Mouse (Mus musculus): Measurements from ENCODE around the gene Slc28a1. TPM values are rescaled to one million over a fixed set of nuclear protein-coding genes. Genes with fewer than 3 reads are reported as not detected.

The Slc28a1 gene
- 0.24 and 0.49 TPM in 2 replicates for polyA plus RNA-seq (2015; fragmentation: Nextera tagmentation; extraction: Ambion mirVana)

GRCm38 (mm10) chr7:81114555-81114954 lies at the start of gene Slc28a1:
TSS of gene Slc28a1 (plus strand) at chr7:81114799.
- no peak for DNase-seq (ENCODE audit: low spot score)

GRCm38 (mm10) chr7:81066714-81067113 lies 47.9 kb upstream of the Slc28a1 start:
- no peak for DNase-seq (ENCODE audit: low spot score)

DNA sequence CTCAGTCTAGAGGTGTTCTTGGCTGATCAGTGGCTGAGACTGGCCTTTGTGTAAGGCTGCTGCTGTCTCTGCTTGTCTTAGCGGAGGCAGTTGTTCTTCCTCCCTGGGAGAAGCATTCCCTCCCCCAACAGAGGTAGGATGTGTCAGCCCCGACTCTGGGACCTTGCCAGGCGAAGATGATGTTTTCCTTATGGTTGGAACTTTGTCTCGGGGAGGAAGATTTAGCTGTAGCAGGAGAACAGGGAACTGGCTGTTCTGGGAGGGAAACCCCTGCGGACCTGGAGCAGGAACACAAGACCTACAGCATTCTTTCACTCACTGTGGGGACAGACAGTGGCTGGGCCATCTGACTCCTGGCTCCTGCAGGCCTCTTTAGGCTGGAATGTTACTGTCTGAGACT lies 42.1 kb upstream of the Slc28a1 start:
- DNase-seq (ENCODE audit: low spot score): no peak

DNA sequence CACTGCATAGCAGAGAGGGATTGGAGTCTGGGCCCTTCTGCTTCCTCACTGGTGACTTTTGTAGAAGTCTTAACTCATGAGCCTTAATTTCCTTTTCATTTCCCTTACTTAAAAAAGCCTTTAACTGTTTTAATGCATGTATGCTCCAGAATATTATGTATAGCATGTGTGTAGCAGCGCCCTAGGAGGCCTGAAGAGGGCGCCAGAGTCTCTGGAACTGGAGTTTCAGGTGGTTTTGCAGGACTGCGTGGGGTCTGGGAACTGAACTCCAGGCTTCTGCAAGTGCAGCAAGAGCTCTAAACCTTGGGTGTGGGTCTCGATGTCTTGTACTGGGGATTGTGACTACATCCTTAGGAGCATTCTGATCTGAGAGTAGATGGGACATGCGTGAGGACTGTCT lies 41.3 kb upstream of the Slc28a1 start:
- DNase-seq (ENCODE audit: low spot score): no peak

DNA sequence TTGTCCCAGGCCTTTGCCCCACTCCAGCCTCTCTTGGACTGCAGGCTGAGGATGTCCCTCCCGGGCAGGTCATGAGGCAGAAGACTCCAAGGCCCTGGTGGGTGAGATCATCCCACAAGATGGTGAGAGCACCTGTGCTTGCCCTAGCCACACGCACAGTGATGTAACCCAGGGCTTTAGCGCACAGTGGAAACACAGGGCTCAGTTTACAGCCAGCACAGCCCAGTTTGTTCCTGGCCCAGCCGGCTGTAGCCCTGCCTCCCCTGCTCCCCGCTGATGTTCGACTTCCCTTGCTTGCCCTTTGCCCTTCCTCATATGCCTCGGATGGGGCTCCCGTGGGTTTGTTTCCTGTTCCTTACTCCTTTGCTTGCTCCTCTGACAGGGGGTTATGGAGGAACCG lies 40.1 kb upstream of the Slc28a1 start:
- peak; percentile 61 for DNase-seq (ENCODE audit: low spot score)

DNA sequence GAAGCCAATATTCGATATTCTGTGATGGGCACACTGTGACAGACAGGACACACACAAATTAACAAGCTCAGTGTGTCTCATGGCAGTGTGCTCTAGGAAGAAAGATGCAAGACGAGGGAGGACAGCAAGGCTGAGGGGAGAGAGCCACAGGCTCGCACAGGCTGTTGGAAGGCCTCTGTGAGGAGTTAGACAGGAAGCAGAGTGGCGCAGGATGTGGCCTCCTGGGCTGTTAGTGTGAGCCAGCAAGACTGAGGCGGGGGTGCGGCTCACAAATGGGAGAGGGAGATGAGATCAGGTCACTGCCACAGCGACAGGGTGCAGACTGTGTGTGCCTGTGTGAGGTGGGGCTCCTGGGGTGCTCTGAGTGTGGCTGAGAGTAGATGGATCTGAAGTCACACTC lies 39.3 kb upstream of the Slc28a1 start:
- DNase-seq (ENCODE audit: low spot score): peak; percentile 88

DNA sequence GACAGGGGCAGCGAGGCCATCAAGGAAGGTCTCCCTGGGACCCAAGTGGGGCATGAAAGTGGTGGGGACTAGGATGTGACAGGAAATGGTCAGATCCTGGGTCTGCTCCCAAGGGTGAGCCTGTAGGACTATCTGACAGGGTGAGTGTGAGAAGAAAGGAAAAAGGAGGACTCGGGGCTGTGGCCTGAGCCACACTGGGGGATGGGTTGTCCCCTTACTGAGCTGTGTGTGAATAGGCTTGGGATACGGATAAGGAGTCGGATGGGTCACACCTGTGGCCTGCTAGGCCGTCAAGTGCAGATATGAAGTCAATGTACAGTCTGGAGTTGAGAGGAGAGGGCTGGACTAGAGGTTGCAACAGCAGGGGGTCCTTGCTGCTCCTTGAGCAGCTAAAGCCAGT lies 38.9 kb upstream of the Slc28a1 start:
- no peak for DNase-seq (ENCODE audit: low spot score)

- DNase-seq (ENCODE audit: low spot score): no peak
These were observed 37.6 kb upstream of the Slc28a1 start for GRCm38 (mm10) chr7:81077009-81077408.

DNA sequence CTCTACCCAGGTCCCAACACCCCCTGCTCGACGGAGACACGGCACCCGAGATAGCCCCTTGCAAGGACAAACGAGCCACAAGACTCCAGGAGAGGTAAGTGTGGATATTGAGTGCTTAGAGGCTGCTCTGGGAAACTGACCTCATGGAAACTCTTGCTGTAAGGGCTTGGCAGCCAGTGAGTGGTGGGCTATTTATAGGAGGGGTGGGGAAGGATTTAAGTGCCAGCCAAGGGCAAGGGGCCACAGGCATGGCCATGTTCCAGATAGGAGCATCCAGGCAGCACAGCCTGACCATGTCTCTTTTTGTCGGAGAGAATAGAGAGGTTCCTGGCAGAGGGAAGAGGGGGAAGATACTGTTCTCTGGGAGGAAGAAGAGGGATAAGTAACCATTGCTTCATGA lies 35.9 kb upstream of the Slc28a1 start:
- no peak for DNase-seq (ENCODE audit: low spot score)

DNA sequence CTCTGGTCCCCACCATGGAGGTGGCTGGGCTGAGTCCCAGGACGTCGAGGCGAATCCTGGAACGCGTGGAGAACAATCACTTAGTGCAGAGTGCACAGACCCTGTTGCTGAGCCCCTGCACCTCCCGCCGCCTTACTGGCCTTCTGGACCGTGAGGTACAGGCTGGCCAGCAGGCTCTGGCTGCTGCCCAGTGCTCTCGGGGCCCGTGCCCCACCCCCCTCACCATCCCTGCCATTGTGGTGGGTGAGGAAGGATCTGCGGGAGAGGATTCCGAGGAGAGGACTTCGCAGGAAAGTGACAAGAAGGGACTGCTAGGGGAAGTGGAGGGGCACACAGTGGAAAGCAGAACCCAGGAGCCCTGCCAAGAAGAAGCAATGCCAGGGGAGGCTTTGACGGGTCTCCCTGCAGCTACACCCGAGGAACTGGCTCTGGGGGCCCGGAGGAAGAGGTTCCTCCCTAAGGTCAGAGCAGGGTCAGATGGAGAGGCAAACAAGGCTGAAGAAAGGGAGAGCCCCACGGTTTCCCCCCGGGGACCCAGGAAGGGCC lies 21.1 kb upstream of the Slc28a1 start:
- DNase-seq (ENCODE audit: low spot score): no peak

- no peak for DNase-seq (ENCODE audit: low spot score)
These were observed 20.4 kb upstream of the Slc28a1 start for GRCm38 (mm10) chr7:81094104-81094757.

DNA sequence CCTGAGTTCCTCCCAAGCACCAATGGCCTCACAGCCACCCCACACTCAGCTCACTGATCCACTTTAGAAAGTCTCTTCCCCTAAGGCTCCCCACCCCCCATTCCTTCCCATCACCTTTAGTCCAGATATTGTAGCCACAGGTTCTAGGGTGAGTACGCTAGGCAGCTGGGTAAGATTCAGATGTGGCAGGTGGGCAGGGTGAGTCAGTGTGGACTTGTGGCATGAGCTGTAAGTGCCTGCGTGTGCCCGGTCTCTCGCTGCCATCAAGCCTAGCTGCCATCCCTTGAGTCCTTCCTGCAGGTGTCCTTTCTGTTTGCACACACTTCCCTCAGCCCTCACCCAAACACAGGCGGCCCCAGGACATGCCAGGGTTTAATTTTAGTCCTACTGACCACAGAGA lies 14.3 kb upstream of the Slc28a1 start:
- no peak for DNase-seq (ENCODE audit: low spot score)

DNA sequence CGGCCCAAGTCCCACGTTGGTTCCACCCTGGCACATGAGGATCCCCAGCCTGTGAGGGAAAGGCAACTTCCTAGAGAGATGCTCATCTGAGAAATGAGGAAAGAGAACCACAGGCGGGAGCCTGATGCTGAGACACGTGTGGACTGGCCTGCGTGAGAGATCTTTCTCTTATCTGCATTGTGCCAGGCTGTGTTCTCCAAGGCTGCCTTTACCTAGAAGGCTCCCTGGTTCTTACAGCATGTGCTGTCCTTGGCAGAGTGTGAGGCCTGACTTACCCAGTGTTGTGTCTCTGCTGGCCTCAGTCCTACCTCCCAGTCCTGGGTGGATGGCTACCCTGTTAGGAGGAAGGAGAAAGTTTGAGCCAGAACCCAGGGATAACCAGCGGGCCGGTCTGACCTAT lies 11.7 kb upstream of the Slc28a1 start:
- no peak for DNase-seq (ENCODE audit: low spot score)

DNA sequence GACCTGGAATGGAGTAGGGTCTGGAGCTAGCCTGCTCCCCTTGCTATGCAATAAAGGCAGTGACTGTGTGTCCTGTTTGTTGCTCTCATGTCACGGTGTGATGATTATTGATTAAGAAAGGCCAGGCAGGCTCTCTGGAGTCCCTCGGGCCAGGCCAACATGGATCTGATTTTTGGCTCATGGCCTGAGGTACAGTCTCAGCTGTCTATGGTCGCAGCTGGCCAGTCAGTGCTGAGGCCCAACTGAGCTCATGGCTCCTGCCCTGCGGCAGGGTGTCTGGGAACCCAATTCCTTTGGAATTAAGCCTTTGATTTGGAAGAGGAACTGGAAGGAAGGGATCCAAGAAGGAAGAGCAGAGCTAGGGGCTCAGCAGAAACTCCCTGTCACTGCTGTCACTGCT lies 9.1 kb upstream of the Slc28a1 start:
- no peak for DNase-seq (ENCODE audit: low spot score)

DNA sequence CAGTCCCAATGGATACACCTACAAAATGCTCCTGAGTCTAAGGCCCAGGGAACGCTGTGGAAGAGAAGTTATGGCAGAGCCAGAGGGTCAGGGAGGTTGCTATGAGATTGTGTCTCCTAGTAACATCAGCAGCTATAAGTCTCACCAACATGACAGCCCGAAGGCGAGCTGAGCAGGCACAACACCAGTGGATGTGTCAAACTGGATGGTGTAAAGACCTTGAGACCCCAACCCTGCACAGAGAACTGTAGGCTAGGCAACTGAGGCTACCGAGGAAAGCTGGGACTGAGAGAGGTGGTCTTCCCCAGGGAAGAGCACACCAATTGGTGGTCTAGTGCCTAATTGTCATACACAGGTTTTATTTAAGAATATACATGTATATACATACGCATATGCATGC lies 6.4 kb upstream of the Slc28a1 start:
- no peak for DNase-seq (ENCODE audit: low spot score)

- DNase-seq (ENCODE audit: low spot score): no peak
These were observed 4.6 kb upstream of the Slc28a1 start for GRCm38 (mm10) chr7:81109717-81110651.

- no peak for DNase-seq (ENCODE audit: low spot score)
These were observed 3.8 kb upstream of the Slc28a1 start for GRCm38 (mm10) chr7:81110791-81111190.

DNA sequence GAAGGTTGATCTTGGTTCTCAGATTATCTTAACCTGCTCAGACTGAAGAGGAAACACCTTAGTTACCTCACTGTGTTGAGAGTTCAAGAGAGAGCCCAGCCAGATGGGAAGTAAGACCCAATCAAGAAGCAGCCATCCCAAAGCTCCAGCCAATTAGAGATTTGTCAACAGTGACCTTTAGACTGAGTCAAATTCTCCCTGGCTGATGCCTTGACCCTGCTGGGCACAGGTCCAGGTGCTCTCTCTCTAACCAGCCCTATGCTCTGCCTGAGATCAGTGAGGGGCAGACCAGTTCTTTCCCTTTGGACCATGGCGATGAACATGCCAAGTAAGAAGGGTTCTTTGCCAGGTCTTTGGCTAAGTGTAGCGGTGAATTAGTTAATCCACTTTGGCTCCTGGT lies 2.9 kb upstream of the Slc28a1 start:
- no peak for DNase-seq (ENCODE audit: low spot score)

DNA sequence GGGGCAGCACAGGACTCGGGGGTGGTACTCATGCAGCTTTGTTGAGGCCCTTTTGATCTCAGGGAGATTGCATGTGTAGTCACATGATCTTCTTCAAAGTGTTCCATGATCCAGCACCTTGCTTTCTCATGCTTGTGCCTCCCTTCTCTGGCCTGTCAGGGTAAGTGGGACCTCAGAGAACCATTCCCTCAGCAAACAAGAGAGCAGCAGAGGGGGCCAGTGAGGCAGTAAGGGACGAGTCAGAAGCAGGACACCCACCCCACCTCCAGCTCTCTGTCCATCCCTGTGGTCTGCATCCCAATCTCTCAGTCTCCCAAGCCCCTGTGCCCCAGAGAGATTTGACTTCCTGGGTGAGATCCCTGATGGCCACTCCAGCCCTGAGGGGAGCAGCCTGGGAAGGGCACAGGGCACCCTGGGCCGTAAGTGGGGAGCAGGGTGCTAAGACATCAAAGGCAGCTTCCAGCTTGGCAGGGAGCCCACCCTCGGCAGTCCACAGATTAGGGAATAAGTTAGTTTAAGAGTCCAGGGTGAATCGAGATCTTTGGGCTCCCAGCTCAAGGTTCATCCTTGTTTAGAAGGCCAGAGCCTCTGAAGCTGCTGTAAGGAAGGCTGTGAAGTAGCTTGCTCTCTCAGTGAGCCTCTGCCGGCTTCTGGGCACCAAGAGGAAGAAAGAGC lies 1.8 kb upstream of the Slc28a1 start:
- DNase-seq (ENCODE audit: low spot score): no peak

DNA sequence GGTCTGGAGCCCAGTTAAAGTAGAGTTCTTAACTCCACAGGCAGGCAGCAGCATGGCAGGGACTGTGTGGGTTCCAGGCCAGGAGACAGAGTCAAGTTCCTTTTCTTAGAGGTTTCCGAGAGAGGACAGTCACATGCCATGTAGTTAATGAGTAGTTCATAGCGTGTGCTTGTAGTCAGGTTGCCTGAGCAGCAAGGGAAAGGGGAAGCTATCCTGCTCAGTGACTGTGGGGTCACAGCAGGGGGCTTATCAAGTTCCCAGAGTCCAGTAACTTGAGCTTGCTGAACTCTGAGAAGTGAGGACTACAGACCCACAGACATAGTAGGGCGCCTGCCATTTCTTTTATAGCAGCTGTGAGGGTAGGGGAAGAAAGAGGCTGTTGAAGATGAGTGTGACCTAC lies 6.5 kb downstream of the Slc28a1 start:
- no peak for DNase-seq (ENCODE audit: low spot score)

DNA sequence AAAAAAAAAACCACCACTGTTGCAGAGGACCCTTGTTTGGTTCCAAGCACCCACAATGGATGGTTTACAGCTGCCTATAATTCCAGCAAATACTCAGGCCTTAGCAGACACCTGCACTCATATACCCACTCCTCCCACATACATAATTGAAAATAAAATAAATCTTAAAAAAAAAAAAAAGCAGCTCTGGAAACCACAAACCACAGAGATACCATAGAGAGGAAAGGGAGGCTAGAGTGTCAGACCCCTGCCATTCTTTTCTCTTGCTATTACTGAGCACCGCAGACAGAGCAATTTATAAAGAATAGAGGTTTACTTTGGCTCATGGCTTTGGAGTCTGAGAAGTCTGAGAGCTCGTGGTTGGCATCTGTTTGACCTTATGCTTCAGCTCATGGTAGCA lies 8.2 kb downstream of the Slc28a1 start:
- peak; percentile 23 for DNase-seq (ENCODE audit: low spot score)

GRCm38 (mm10) chr7:81123553-81123952 lies 9.0 kb downstream of the Slc28a1 start:
- DNase-seq (ENCODE audit: low spot score): no peak

All from thymus, postnatal 0 days (tissue).